Mouse (Mus musculus): ENCODE data around the gene Elmod1. TPM values are rescaled to one million over a fixed set of nuclear protein-coding genes. Genes with fewer than 3 reads are reported as not detected.

Gene Elmod1
- total RNA-seq, 2 experiments from 2014 or later: 3.2 to 3.4 TPM

GRCm38 (mm10) chr9:53910331-53910730, 64.8 kb downstream of the Elmod1 start:
- DNase-seq: no peak

- no peak for DNase-seq
These were observed 68.3 kb downstream of the Elmod1 start for GRCm38 (mm10) chr9:53906798-53907197.

- no peak for DNase-seq
These were observed 69.7 kb downstream of the Elmod1 start for GRCm38 (mm10) chr9:53905418-53905817.

- no peak for DNase-seq
These were observed 71.8 kb downstream of the Elmod1 start for GRCm38 (mm10) chr9:53903215-53903842.

- no peak for DNase-seq
These were observed 75.3 kb downstream of the Elmod1 start for GRCm38 (mm10) chr9:53899836-53900235.

GRCm38 (mm10) chr9:53895827-53896226, 79.3 kb downstream of the Elmod1 start:
- DNase-seq: no peak

GRCm38 (mm10) chr9:53890075-53890474, 85.0 kb downstream of the Elmod1 start:
- DNase-seq: peak; percentile 63

- DNase-seq: no peak
These were observed 91.4 kb downstream of the Elmod1 start for GRCm38 (mm10) chr9:53883588-53884280.

GRCm38 (mm10) chr9:53877423-53877822, 97.7 kb downstream of the Elmod1 start:
- DNase-seq: no peak

- DNase-seq: no peak
These were observed 101.9 kb downstream of the Elmod1 start for GRCm38 (mm10) chr9:53873239-53873638.

Other genes with a start within 250 kb of the Elmod1 start
- 1 to 10 TPM in 1 of 2 experiments, under 1 TPM in 1; 0.94 to 1.1 TPM for gene Slc35f2, start 203.8 kb downstream of the Elmod1 start, total RNA-seq (2021)
- gene Sln, start 125.1 kb downstream of the Elmod1 start, total RNA-seq (2021): 10 to 100 TPM in 1 of 2 experiments, 1 to 10 TPM in 1; 2.6 to 51.5 TPM
- gene Tnfaip8l3, start 93.1 kb upstream of the Elmod1 start, total RNA-seq (2021): under 1 TPM; 0.39 to 0.48 TPM